Mouse (Mus musculus): ENCODE measurements around the gene Gprin2.

DNA sequence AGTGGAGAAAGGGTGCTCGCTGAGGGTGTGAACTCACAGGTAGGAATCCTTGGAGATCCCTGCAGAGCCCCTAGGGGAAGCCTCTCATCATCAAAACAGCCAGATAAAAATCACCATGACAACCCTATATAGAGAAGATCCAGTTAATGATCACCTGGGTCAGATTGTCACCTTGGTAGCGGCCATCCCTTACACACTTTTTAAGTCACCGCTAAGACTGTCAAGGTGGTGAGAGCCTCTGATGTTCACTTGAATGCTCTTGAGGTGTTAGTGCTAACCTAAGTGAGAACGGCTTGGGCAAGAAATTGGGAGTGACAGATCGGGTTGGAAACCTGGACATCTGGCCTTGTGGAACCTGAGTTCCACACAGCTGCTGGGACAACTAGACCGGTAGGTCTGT lies 17.8 kb upstream of the Gprin2 start, which contains the start of gene Syt15:
- TF ChIP-seq GATA1 (IDR thresholded peaks at IDR 0.05; ENCODE audit: borderline replicate concordance, low read length), result no peak
- no peak for TF ChIP-seq CTCF (IDR thresholded peaks at IDR 0.05; ENCODE audit: low read depth, low read length)
- no peak for TF ChIP-seq POLR2AphosphoS5 (IDR thresholded peaks at IDR 0.05; ENCODE audit: insufficient replicate concordance, low read depth, low read length)
- TF ChIP-seq TAL1 (conservative IDR thresholded peaks at IDR 0.05; ENCODE audit: low read depth, low read length), result no peak
